Mouse (Mus musculus): ENCODE results near the gene Wnt5b. TPM values are rescaled to one million over a fixed set of nuclear protein-coding genes. Genes with fewer than 3 reads are reported as not detected.
A peak's percentile ranks its signal among the peaks of the same experiment; 100 is the strongest.
"Not testable (repeated sequence)": the region's sequence is repeated elsewhere in the genome, so short reads cannot be mapped to it uniquely, and the experiment has no call there.

Wnt5b gene
- total RNA-seq, 2 experiments from 2014 or later: not detected

GRCm38 (mm10) chr6:119487085-119487458 is 57.1 kb downstream of the Wnt5b start:
- no peak for ATAC-seq (ENCODE audit: poor library complexity, severe bottlenecking)

- peak; percentile 57 for ATAC-seq (ENCODE audit: poor library complexity, severe bottlenecking)
These were observed 57.6 kb downstream of the Wnt5b start for GRCm38 (mm10) chr6:119486381-119487084.

- ATAC-seq (ENCODE audit: poor library complexity, severe bottlenecking): no peak
These were observed 58.7 kb downstream of the Wnt5b start for GRCm38 (mm10) chr6:119485486-119485885.

GRCm38 (mm10) chr6:119482958-119483600 is 61.1 kb downstream of the Wnt5b start:
- no peak for ATAC-seq (ENCODE audit: poor library complexity, severe bottlenecking)

GRCm38 (mm10) chr6:119481741-119482390 is 62.3 kb downstream of the Wnt5b start:
- not testable (repeated sequence) for ATAC-seq (ENCODE audit: poor library complexity, severe bottlenecking)

- peak; percentile 20 for ATAC-seq (ENCODE audit: poor library complexity, severe bottlenecking)
These were observed 63.3 kb downstream of the Wnt5b start for GRCm38 (mm10) chr6:119480706-119481331.

- peak; percentile 28 for ATAC-seq (ENCODE audit: poor library complexity, severe bottlenecking)
These were observed 64.1 kb downstream of the Wnt5b start for GRCm38 (mm10) chr6:119479876-119480705.

- ATAC-seq (ENCODE audit: poor library complexity, severe bottlenecking): peak; percentile 45
These were observed 64.7 kb downstream of the Wnt5b start, which contains the start of gene Fbxl14 for GRCm38 (mm10) chr6:119479343-119479875. Fbxl14 (plus strand) TSS chr6:119479668.

GRCm38 (mm10) chr6:119478560-119479342 is 65.4 kb downstream of the Wnt5b start:
- ATAC-seq (ENCODE audit: poor library complexity, severe bottlenecking): peak; percentile 71

- no peak for ATAC-seq (ENCODE audit: poor library complexity, severe bottlenecking)
These were observed 66.3 kb downstream of the Wnt5b start for GRCm38 (mm10) chr6:119477686-119478310.

GRCm38 (mm10) chr6:119475988-119476387 is 68.2 kb downstream of the Wnt5b start:
- no peak for ATAC-seq (ENCODE audit: poor library complexity, severe bottlenecking)

GRCm38 (mm10) chr6:119473992-119474391 is 70.2 kb downstream of the Wnt5b start:
- ATAC-seq (ENCODE audit: poor library complexity, severe bottlenecking): no peak

- no peak for ATAC-seq (ENCODE audit: poor library complexity, severe bottlenecking)
These were observed 70.7 kb downstream of the Wnt5b start for GRCm38 (mm10) chr6:119473446-119473845.

- ATAC-seq (ENCODE audit: poor library complexity, severe bottlenecking): peak; percentile 56
These were observed 71.4 kb downstream of the Wnt5b start for GRCm38 (mm10) chr6:119472705-119473104.

- peak; percentile 50 for ATAC-seq (ENCODE audit: poor library complexity, severe bottlenecking)
These were observed 72.0 kb downstream of the Wnt5b start for GRCm38 (mm10) chr6:119472135-119472534.

- peak; percentile 71 for ATAC-seq (ENCODE audit: poor library complexity, severe bottlenecking)
These were observed 73.4 kb downstream of the Wnt5b start for GRCm38 (mm10) chr6:119470777-119471176.

GRCm38 (mm10) chr6:119467785-119468059 is 76.4 kb downstream of the Wnt5b start:
- no peak for ATAC-seq (ENCODE audit: poor library complexity, severe bottlenecking)

- no peak for ATAC-seq (ENCODE audit: poor library complexity, severe bottlenecking)
These were observed 77.0 kb downstream of the Wnt5b start for GRCm38 (mm10) chr6:119466921-119467784.
